Mouse (Mus musculus) small intestine, adult 2 months (tissue): Measurements from ENCODE around the gene Snx11. TPM values are rescaled to one million over a fixed set of nuclear protein-coding genes. Genes with fewer than 3 reads are reported as not detected.
"Not testable (repeated sequence)": the region's sequence is repeated elsewhere in the genome, so short reads cannot be mapped to it uniquely, and the experiment has no call there.

Experiments used
- H3K27ac ChIP-seq: fragments of 200-500 bp; 2 replicates; pipeline ENCODE4 v1.5.1; 2012; ENCODE audit warnings: low read depth, low read length, control low read depth, inconsistent platforms; ENCODE audit not compliant: insufficient read depth
- H3K27me3 ChIP-seq: fragments of 200-500 bp; 2 replicates; pipeline ENCODE4 v1.6.1; 2012; ENCODE audit warnings: mild to moderate bottlenecking, moderate library complexity, low read length, inconsistent platforms; ENCODE audit not compliant: control insufficient read depth, insufficient read depth
- H3K36me3 ChIP-seq: fragments of 200-500 bp; 2 replicates; pipeline ENCODE4 v1.6.1; 2012; ENCODE audit warnings: mild to moderate bottlenecking, low read length, control low read depth, inconsistent platforms; ENCODE audit not compliant: control insufficient read depth, insufficient read depth
- H3K4me1 ChIP-seq: fragments of 200-500 bp; 2 replicates; pipeline ENCODE4 v1.6.1; 2012; ENCODE audit warnings: low read length, inconsistent platforms, mixed read lengths; ENCODE audit not compliant: control insufficient read depth, insufficient read depth, insufficient read length
- H3K4me3 ChIP-seq: fragments of 200-500 bp; 2 replicates; pipeline ENCODE4 v1.5.1; 2012; ENCODE audit warnings: low read depth, mild to moderate bottlenecking, control low read depth, inconsistent platforms, low read length, moderate library complexity
- CTCF ChIP-seq: fragments of 200-500 bp; IDR thresholded peaks from 2 replicates; pipeline ENCODE4 v1.5.1; 2012; ENCODE audit warnings: low read depth, mild to moderate bottlenecking, control low read depth, inconsistent platforms, low read length, moderate library complexity, mixed read lengths; ENCODE audit not compliant: insufficient replicate concordance, insufficient read length; ENCODE audit errors: extremely low read depth
- POLR2A ChIP-seq: fragments of 200-500 bp; IDR thresholded peaks from 2 replicates; pipeline ENCODE4 v1.6.1; 2012; ENCODE audit warnings: low read depth, mild to moderate bottlenecking, control low read depth, inconsistent platforms, low read length, moderate library complexity
- WGBS: fragments of 180-500 bp; shearing (Covaris S2); methylation state at CpG from one replicate; pipeline ENCODE4 v1.1.7; 2018; 5-methylcytosine and 5-hydroxymethylcytosine counted together
- polyA plus RNA-seq: library from polyadenylated mRNA; depleted of rRNA; stranded (reverse); fragments of >200 nt; gene quantifications from 2 replicates; pipeline ENCODE4 v1.2.3, GENCODE M21; 2012

The Snx11 gene
- polyA plus RNA-seq, 1 experiment, result 13.2 TPM

DNA sequence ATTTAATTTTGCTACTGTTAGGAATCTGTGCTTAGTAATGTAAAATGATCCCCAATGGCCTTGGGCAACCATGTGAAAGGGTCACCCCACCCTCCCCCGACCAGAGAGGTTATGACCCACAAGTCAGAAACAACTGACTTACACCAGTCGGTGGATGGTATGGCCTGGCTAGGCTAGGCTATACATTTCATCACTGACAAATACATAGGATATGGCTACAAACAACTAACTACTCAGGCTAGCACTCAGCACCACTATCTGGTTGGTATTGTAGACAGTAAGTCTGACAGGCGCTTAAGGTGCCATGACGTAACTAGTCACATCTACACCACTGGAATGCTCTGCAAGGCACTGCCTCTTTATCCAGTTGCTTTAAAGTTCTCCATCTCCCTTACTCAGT lies 36.1 kb upstream of the Snx11 start:
- no peaks in the 10 kb centered on the region for H3K4me1 ChIP-seq
- no peaks in the 10 kb centered on the region for H3K27me3 ChIP-seq
- no peak for TF ChIP-seq POLR2A
- TF ChIP-seq CTCF, result no peak
- H3K36me3 ChIP-seq, result peaks cover 51% of the 10 kb centered on the region
- 86% methylated on average over 4 of the region's 4 CpGs for WGBS
- no peak overlapping the region for H3K4me3 ChIP-seq
- no peak overlapping the region for H3K27ac ChIP-seq

- peaks cover 44% of the 10 kb centered on the region for H3K36me3 ChIP-seq
- not testable (repeated sequence) for H3K4me3 ChIP-seq, H3K27ac ChIP-seq, H3K4me1 ChIP-seq, H3K27me3 ChIP-seq
- 95% methylated on average over 1 of the region's 1 CpGs for WGBS
Observed at GRCm38 (mm10) chr11:96811188-96811587, 33.8 kb upstream of the Snx11 start.

DNA sequence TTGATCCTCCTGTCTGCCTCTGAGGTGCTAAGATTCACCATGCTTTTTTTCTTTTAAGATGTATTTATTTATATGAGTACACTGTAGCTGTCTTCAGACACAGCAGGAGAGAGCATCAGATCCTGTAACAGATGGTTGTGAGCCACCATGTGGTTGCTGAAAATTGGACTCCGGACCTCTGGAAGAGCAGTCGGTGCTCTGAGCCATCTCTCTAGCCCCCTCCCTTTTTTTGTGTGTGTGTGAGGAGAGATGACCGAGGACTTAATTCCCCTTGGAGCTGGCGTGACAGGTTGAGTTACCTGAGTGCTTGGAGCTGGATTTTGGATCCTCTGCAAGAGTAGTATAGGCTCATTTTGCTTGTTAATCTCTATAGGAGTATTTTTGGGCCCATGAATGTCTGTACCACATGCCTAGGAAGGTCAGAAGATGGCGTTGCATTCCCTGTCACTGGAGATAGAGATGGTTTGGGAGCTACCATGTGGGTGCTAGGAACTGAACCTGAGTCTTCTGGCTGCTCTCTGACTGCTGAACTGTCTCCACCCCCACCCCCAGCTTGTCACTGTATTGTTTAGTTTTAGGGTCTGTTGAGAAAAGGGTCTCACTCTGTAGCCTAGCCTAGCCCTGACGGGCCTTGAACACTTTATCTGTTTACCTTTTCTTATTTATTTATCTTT lies 32.3 kb upstream of the Snx11 start:
- no peaks in the 10 kb centered on the region for H3K4me1 ChIP-seq
- no peak overlapping the region for H3K27ac ChIP-seq
- H3K27me3 ChIP-seq, result no peaks in the 10 kb centered on the region
- 91% methylated on average over 6 of the region's 6 CpGs for WGBS
- H3K4me3 ChIP-seq, result no peak overlapping the region
- TF ChIP-seq POLR2A (no peak), CTCF (no peak)
- peaks cover 42% of the 10 kb centered on the region for H3K36me3 ChIP-seq

DNA sequence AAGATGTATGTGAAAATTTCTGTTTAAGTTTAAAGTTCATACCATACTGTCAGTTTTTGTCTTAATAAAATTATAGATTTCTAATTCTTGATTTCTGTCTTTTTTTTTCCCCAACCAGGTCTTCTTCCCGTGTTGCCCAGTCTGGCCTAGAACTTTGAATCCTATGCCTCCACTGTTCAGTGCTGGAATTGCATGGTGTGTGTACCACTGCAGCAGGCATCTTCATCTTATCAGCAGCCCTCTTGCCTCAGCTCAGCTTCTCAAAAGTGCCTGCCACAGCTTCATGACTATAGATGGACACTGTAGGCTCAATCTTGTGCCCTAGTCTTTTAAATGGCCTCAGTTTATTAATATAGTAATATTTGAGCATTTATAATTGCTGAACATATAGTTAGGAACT lies 30.7 kb upstream of the Snx11 start:
- no peak overlapping the region for H3K27ac ChIP-seq
- no peaks in the 10 kb centered on the region for H3K27me3 ChIP-seq
- 42% methylated on average over 1 of the region's 1 CpGs for WGBS
- TF ChIP-seq CTCF (no peak), POLR2A (no peak)
- H3K4me1 ChIP-seq, result no peaks in the 10 kb centered on the region
- H3K4me3 ChIP-seq, result no peak overlapping the region
- peaks cover 45% of the 10 kb centered on the region for H3K36me3 ChIP-seq

DNA sequence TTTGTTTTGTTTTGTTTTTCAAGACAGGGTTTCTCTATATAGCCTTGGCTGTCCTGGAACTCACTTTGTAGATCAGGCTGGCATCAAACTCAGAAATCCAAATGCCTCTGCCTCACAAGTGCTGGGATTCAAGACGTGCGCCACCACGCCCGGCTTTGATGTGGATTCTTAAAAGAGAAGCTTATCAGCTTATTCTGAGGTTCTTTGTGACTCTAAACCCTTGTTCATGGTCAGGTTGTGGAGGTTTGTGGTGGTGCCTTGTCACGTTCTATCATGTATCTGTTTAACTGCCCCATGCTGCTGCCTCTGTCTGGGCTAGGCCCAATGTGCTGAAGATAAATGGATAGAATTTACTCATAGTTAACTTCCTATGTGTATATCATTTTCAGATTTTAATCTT lies 28.2 kb upstream of the Snx11 start:
- Histone ChIP-seq H3K4me1 (no peaks in the 10 kb centered on the region), H3K4me3 (no peak overlapping the region), H3K27ac (no peak overlapping the region), H3K27me3 (no peaks in the 10 kb centered on the region), H3K36me3 (peaks cover 52% of the 10 kb centered on the region)
- 83% methylated on average over 5 of the region's 5 CpGs for WGBS
- TF ChIP-seq POLR2A, result no peak
- no peak for TF ChIP-seq CTCF

- 92% methylated on average over 2 of the region's 2 CpGs for WGBS
- H3K27ac ChIP-seq, result no peak overlapping the region
- H3K27me3 ChIP-seq, result no peaks in the 10 kb centered on the region
- peaks cover 4% of the 10 kb centered on the region; the same call in 1 of the 2 replicates for H3K4me1 ChIP-seq
- H3K4me3 ChIP-seq, result no peak overlapping the region
- no peak for TF ChIP-seq CTCF
- TF ChIP-seq POLR2A, result no peak
- peaks cover 24% of the 10 kb centered on the region for H3K36me3 ChIP-seq
Observed at GRCm38 (mm10) chr11:96799511-96799910, 22.2 kb upstream of the Snx11 start.

- H3K4me3 ChIP-seq, result no peak overlapping the region
- peaks cover 11% of the 10 kb centered on the region for H3K36me3 ChIP-seq
- H3K27me3 ChIP-seq, result no peaks in the 10 kb centered on the region
- 40% methylated on average over 1 of the region's 1 CpGs for WGBS
- H3K4me1 ChIP-seq, result peaks cover 4% of the 10 kb centered on the region; the same call in 1 of the 2 replicates
- no peak overlapping the region for H3K27ac ChIP-seq
- TF ChIP-seq POLR2A (no peak), CTCF (no peak)
Observed at GRCm38 (mm10) chr11:96796586-96796985, 19.2 kb upstream of the Snx11 start.
